Mouse (Mus musculus) heart, embryonic 14.5 days (tissue): Measurements from ENCODE around the gene Mgll. TPM values are rescaled to one million over a fixed set of nuclear protein-coding genes. Genes with fewer than 3 reads are reported as not detected.

Source experiments
- ATAC-seq: fragments of 200-750 bp; cut with Nextera tagmentation; 2 replicates; pipeline ENCODE4 v1.8.0; 2017; ENCODE audit warnings: low read depth, moderate TSS enrichment; ENCODE audit not compliant: insufficient number of reproducible peaks, insufficient read depth, low FRiP score
- H3K27ac ChIP-seq, 2 experiments: fragments of 200-500 bp in 1 of 2; fragments of 300-500 bp in 1 of 2; sonication (generic) in 1 of 2; replicated peaks in 1 of 2; 2 replicates each; pipeline ENCODE4 v1.5.1; 2012 to 2014; ENCODE audit warnings: low read depth in 2 of 2, low read length in 2 of 2, control low read depth in 1 of 2, mild to moderate bottlenecking in 1 of 2, mixed read lengths in 1 of 2; ENCODE audit not compliant: control insufficient read depth in 1 of 2, insufficient read depth in 1 of 2
- H3K27me3 ChIP-seq: fragments of 300-500 bp; sonication (generic); 2 replicates; pipeline ENCODE4 v1.6.1; 2014; ENCODE audit warnings: mild to moderate bottlenecking, low read length, control low read depth; ENCODE audit not compliant: control insufficient read depth, insufficient read depth
- H3K36me3 ChIP-seq: fragments of 300-500 bp; sonication (generic); 2 replicates; pipeline ENCODE4 v1.6.1; 2014; ENCODE audit warnings: mild to moderate bottlenecking, control low read depth, low read length, mixed read lengths; ENCODE audit not compliant: control insufficient read depth, insufficient read depth
- H3K4me1 ChIP-seq, 2 experiments: fragments of 200-500 bp in 1 of 2; fragments of 300-500 bp in 1 of 2; sonication (generic) in 1 of 2; 2 replicates each; pipeline ENCODE4 v1.6.1; 2012 to 2014; ENCODE audit warnings: low read length in 2 of 2, control low read depth in 1 of 2, mixed read lengths in 1 of 2; ENCODE audit not compliant: control insufficient read depth in 2 of 2, insufficient read depth in 2 of 2
- H3K4me2 ChIP-seq: fragments of 300-500 bp; sonication (generic); 2 replicates; pipeline ENCODE4 v1.6.1; 2014; ENCODE audit warnings: mild to moderate bottlenecking, low read length
- H3K4me3 ChIP-seq, 2 experiments: fragments of 200-500 bp in 1 of 2; fragments of 300-500 bp in 1 of 2; sonication (generic) in 1 of 2; 2 replicates each; pipeline ENCODE4 v1.5.1; 2012 to 2014; ENCODE audit warnings: low read length in 2 of 2, mild to moderate bottlenecking in 2 of 2, control low read depth in 1 of 2, low read depth in 1 of 2, moderate library complexity in 1 of 2; ENCODE audit not compliant: control insufficient read depth in 1 of 2, insufficient read depth in 1 of 2
- H3K9ac ChIP-seq: fragments of 300-500 bp; sonication (generic); 2 replicates; pipeline ENCODE4 v1.6.1; 2014; ENCODE audit warnings: mild to moderate bottlenecking, low read length
- H3K9me3 ChIP-seq: fragments of 300-500 bp; sonication (generic); 2 replicates; pipeline ENCODE4 v1.6.1; 2016; ENCODE audit warnings: low read length, control low read depth; ENCODE audit not compliant: control insufficient read depth
- WGBS: fragments of 180-500 bp; shearing (Covaris S2); extraction: QIAGEN DNeasy Blood & Tissue Kit; methylation state at CpG from one replicate; pipeline ENCODE4 v1.1.7; 2014; 5-methylcytosine and 5-hydroxymethylcytosine counted together
- polyA plus RNA-seq: library from polyadenylated mRNA; unstranded; fragments of >200 nt; fragmentation: Nextera tagmentation; extraction: Ambion mirVana; gene quantifications from 2 replicates; pipeline ENCODE4 v1.2.1, GENCODE M21; 2014

Gene Mgll
- polyA plus RNA-seq, 1 experiment from 2014 or later = 28.7 TPM

DNA sequence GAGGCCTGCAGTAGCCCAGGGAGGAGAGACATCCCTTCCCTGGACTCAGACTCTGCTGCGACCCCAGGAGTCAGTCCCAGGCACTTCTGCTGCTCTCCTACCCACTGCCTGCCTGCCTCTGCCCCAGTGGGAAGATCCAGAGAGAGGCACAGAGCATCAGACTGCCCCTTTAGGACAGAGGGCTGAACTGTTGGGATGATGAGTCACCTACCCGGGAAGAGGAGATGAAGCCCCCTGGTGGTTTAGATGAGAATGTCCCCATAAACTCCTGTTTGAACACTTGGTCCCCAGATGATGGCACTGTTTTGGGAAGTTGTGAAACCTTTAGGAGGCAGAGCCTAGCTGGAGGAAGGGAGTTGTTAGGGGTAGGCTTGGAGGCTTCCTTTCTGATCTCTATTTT, 136.7 kb downstream of the Mgll start:
- no peak for ATAC-seq
- Histone ChIP-seq H3K9ac (no peak overlapping the region), H3K4me3 (no peak overlapping the region), H3K4me2 (no peak overlapping the region), H3K4me1 (peaks cover 11 to 20% of the 10 kb centered on the region in 2 experiments), H3K27me3 (no peaks in the 10 kb centered on the region), H3K36me3 (peaks cover 16% of the 10 kb centered on the region; the same call in 1 of the 2 replicates), H3K27ac (no peak overlapping the region), H3K9me3 (0 out of 2 replicates have a peak, but pooled peaks cover 3% of the 10 kb centered on the region)
- 6% methylated on average over 2 of the region's 2 CpGs for WGBS

- Histone ChIP-seq H3K27ac (no peak overlapping the region), H3K27me3 (no peaks in the 10 kb centered on the region), H3K4me1 (no peaks in the 10 kb centered on the region), H3K36me3 (peaks cover 16% of the 10 kb centered on the region; the same call in 1 of the 2 replicates), H3K4me2 (no peak overlapping the region), H3K9ac (no peak overlapping the region), H3K4me3 (no peak overlapping the region), H3K9me3 (0 out of 2 replicates have a peak, but pooled peaks cover 3% of the 10 kb centered on the region)
- WGBS = 79% methylated on average over 7 of the region's 7 CpGs
- no peak for ATAC-seq
Observed at GRCm38 (mm10) chr6:88865704-88866103, 141.5 kb downstream of the Mgll start.

GRCm38 (mm10) chr6:88869459-88869858, 145.2 kb downstream of the Mgll start:
- 72% methylated on average over 7 of the region's 7 CpGs for WGBS
- no peak overlapping the region for H3K9ac ChIP-seq
- no peak overlapping the region for H3K27ac ChIP-seq
- 0 out of 2 replicates have a peak, but pooled peaks cover 3% of the 10 kb centered on the region for H3K36me3 ChIP-seq
- peaks cover 7% of the 10 kb centered on the region; the same call in 1 of the 2 replicates for H3K27me3 ChIP-seq
- no peaks in the 10 kb centered on the region for H3K9me3 ChIP-seq
- no peak for ATAC-seq
- peaks cover 2 to 3% of the 10 kb centered on the region in 2 experiments; a peak in 2 of 4 replicates for H3K4me1 ChIP-seq
- no peak overlapping the region for H3K4me3 ChIP-seq
- H3K4me2 ChIP-seq = no peak overlapping the region

GRCm38 (mm10) chr6:88870594-88870993, 146.4 kb downstream of the Mgll start:
- H3K36me3 ChIP-seq = no peaks in the 10 kb centered on the region
- WGBS = 51% methylated on average over 4 of the region's 4 CpGs
- ATAC-seq = no peak
- H3K27ac ChIP-seq = no peak overlapping the region
- no peaks in the 10 kb centered on the region for H3K9me3 ChIP-seq
- no peak overlapping the region for H3K4me3 ChIP-seq
- H3K27me3 ChIP-seq = peaks cover 12% of the 10 kb centered on the region
- no peak overlapping the region for H3K9ac ChIP-seq
- no peak overlapping the region for H3K4me2 ChIP-seq
- H3K4me1 ChIP-seq = peaks cover 3 to 4% of the 10 kb centered on the region in 2 experiments; a peak in 2 of 4 replicates

DNA sequence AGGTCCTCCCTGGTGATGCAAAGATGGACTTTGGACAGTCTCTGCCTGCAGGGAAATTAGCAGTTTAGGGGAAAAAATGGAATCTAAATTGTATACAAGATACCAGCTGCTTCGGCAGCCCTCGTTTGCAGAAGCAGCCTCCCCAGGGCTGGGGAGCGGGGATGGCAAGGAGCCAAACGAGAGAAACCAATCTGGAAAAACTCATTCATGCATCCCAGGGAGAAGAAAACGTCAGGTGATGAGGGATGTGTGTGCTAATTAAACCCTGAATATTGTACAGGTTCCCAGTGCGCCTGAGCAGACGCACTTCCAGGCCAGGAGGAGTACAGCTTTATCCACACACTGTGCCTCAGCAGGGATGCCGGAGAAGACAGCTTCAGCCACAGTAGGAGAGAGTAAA, 147.3 kb downstream of the Mgll start:
- no peak overlapping the region for H3K27ac ChIP-seq
- H3K4me3 ChIP-seq = no peak overlapping the region

DNA sequence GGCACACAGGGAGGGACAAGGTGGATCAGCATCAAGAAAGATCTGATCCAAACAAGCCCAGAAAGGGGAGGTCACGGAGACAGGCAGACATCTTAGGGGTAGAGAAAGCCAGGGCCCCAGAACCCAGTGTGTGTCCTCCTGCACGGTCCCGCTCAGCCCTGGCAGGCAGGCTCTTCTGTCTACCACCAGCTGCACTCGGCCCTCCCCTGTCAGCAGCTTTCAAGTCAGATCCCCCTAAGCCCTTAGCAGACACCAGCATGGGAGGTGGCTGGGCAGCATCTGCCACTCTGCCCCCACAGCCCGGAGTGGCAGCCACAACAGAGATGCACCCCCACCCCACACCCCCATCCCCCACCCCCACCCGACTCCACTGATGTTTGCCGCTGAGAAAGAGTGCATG, 148.6 kb downstream of the Mgll start:
- Histone ChIP-seq H3K27ac (no peak overlapping the region), H3K4me1 (peaks cover 3 to 4% of the 10 kb centered on the region in 2 experiments; a peak in 2 of 4 replicates), H3K9ac (no peak overlapping the region), H3K4me3 (no peak overlapping the region), H3K9me3 (no peaks in the 10 kb centered on the region), H3K36me3 (no peaks in the 10 kb centered on the region), H3K4me2 (no peak overlapping the region), H3K27me3 (peaks cover 18% of the 10 kb centered on the region)
- ATAC-seq = no peak
- WGBS = 32% methylated on average over 7 of the region's 7 CpGs

More for the DNA sequence above, 147.3 kb downstream of the Mgll start:
- no peak for ATAC-seq
- 51% methylated on average over 8 of the region's 8 CpGs for WGBS
- Histone ChIP-seq H3K4me2 (no peak overlapping the region), H3K27me3 (peaks cover 18% of the 10 kb centered on the region), H3K4me1 (peaks cover 3 to 4% of the 10 kb centered on the region in 2 experiments; a peak in 2 of 4 replicates), H3K9ac (no peak overlapping the region), H3K36me3 (no peaks in the 10 kb centered on the region), H3K9me3 (no peaks in the 10 kb centered on the region)

- peak overlapping the region; percentile 99 for H3K4me2 ChIP-seq
- H3K27ac ChIP-seq = no peak overlapping the region
- H3K4me1 ChIP-seq = peaks cover 3 to 4% of the 10 kb centered on the region in 2 experiments; a peak in 2 of 4 replicates
- peaks cover 18% of the 10 kb centered on the region for H3K27me3 ChIP-seq
- no peaks in the 10 kb centered on the region for H3K9me3 ChIP-seq
- peak overlapping the region; percentile 80 for H3K9ac ChIP-seq
- peak; percentile 30 for ATAC-seq
- H3K4me3 ChIP-seq = peak overlapping the region; percentile 73 to 75
- no peaks in the 10 kb centered on the region for H3K36me3 ChIP-seq
- WGBS = 5% methylated on average over 69 of the region's 74 CpGs
Observed at GRCm38 (mm10) chr6:88873965-88874867, 150.0 kb downstream of the Mgll start.
